Mouse (Mus musculus) olfactory bulb, adult 2 months (tissue): Measurements from ENCODE around the gene Adamts9.

Source experiments
- CTCF ChIP-seq: fragments of 200-500 bp; IDR thresholded peaks from 2 replicates; pipeline ENCODE4 v1.5.1; 2012; ENCODE audit warnings: low read depth, mild to moderate bottlenecking, low read length, moderate library complexity; ENCODE audit not compliant: insufficient read depth
- POLR2A ChIP-seq: fragments of 200-500 bp; IDR thresholded peaks from 2 replicates; pipeline ENCODE4 v1.6.1; 2012; ENCODE audit warnings: mild to moderate bottlenecking, low read depth, low read length, moderate library complexity; ENCODE audit not compliant: insufficient read depth

- TF ChIP-seq CTCF: no peak
- no peak for TF ChIP-seq POLR2A
These were observed 156.5 kb downstream of the Adamts9 start for GRCm38 (mm10) chr6:92786701-92787375.
